Mouse (Mus musculus): ENCODE results near the gene Shroom3. TPM values are rescaled to one million over a fixed set of nuclear protein-coding genes. Genes with fewer than 3 reads are reported as not detected.

Shroom3 gene
- total and polyA plus RNA-seq, 3 experiments = not detected

- Histone ChIP-seq H3K79me2 (ENCODE audit: control insufficient read depth, insufficient read depth, low read length, poor library complexity) (no peaks in the 10 kb centered on the region), H3K9ac (ENCODE audit: control insufficient read depth, low read depth, low read length, poor library complexity, severe bottlenecking) (no peak overlapping the region), H3K27me3 (ENCODE audit: control insufficient read depth in 1 of 2, insufficient read depth in 2 of 2, low read length in 2 of 2) (no peaks in the 10 kb centered on the region), H3K9me3 (replicated peaks; ENCODE audit: insufficient read depth, low read length) (no peaks in the 10 kb centered on the region), H3K36me3 (ENCODE audit: control insufficient read depth in 1 of 2, insufficient read depth in 2 of 2, low read length in 2 of 2) (no peaks in the 10 kb centered on the region), H3K27ac (ENCODE audit: control insufficient read depth, low read depth, low read length) (no peak overlapping the region), H3K4me1 (ENCODE audit: control insufficient read depth in 1 of 2, insufficient read depth in 2 of 2, low read length in 2 of 2) (no peaks in the 10 kb centered on the region), H3K4me3 (ENCODE audit: control insufficient read depth in 1 of 2, insufficient read depth in 1 of 2, low read depth in 2 of 2, low read length in 2 of 2) (no peak overlapping the region)
- DNase-seq (ENCODE audit: low read depth, low spot score) = peak; percentile 34
- no peak for TF ChIP-seq E2F4 (IDR thresholded peaks at IDR 0.05; ENCODE audit: borderline replicate concordance, low read depth, low read length)
- TF ChIP-seq USF1 (IDR thresholded peaks at IDR 0.05; ENCODE audit: low read depth, low read length) = no peak
- TF ChIP-seq ELF1 (IDR thresholded peaks at IDR 0.05; ENCODE audit: low read depth, low read length) = no peak
- no peak for TF ChIP-seq NRF1 (IDR thresholded peaks at IDR 0.05; ENCODE audit: insufficient read depth, low read depth, low read length, poor library complexity, severe bottlenecking)
- no peak for TF ChIP-seq CHD1 (IDR thresholded peaks at IDR 0.05; ENCODE audit: low read depth, low read length)
- no peak for TF ChIP-seq JUND (IDR thresholded peaks at IDR 0.05; ENCODE audit: low read depth, low read length)
- peak; percentile 72 for TF ChIP-seq RAD21 (IDR thresholded peaks at IDR 0.05; ENCODE audit: low read depth, low read length)
- TF ChIP-seq EP300 (IDR thresholded peaks at IDR 0.05; ENCODE audit: low read depth in 1 of 2, low read length in 2 of 2) = no peak
- TF ChIP-seq MYC (IDR thresholded peaks at IDR 0.05; ENCODE audit: low read depth, low read length) = no peak
- TF ChIP-seq ZNF384 (IDR thresholded peaks at IDR 0.05; ENCODE audit: low read depth, low read length) = no peak
- peak; percentile 56 for TF ChIP-seq SMC3 (IDR thresholded peaks at IDR 0.05; ENCODE audit: low read depth, low read length)
- TF ChIP-seq HCFC1 (IDR thresholded peaks at IDR 0.05; ENCODE audit: low read depth, low read length) = no peak
- no peak for TF ChIP-seq POLR2A (IDR thresholded peaks at IDR 0.05; ENCODE audit: control insufficient read depth in 1 of 2, insufficient read depth in 1 of 2, low read depth in 1 of 2, low read length in 2 of 2, poor library complexity in 1 of 2)
- no peak for TF ChIP-seq MAX (IDR thresholded peaks at IDR 0.05; ENCODE audit: low read length)
- peak; percentile 10 to 59 (median 28); a peak in 4 of 6 replicates for TF ChIP-seq CTCF (IDR thresholded peaks at IDR 0.05 in 2 of 3, conservative IDR thresholded peaks at IDR 0.05 in 1 of 3; ENCODE audit: control insufficient read depth in 1 of 3, insufficient read depth in 1 of 3, low read depth in 2 of 3, low read length in 3 of 3, poor library complexity in 1 of 3, severe bottlenecking in 1 of 3)
- TF ChIP-seq ZC3H11A (IDR thresholded peaks at IDR 0.05; ENCODE audit: low read depth, low read length) = peak; percentile 26; the same call in 1 of the 2 replicates
- TF ChIP-seq POLR2AphosphoS2 (IDR thresholded peaks at IDR 0.05; ENCODE audit: low read length) = no peak
- no peak for TF ChIP-seq UBTF (IDR thresholded peaks at IDR 0.05; ENCODE audit: borderline replicate concordance, insufficient read depth, low read depth, low read length)
- TF ChIP-seq POLR2AphosphoS5 (IDR thresholded peaks at IDR 0.05; ENCODE audit: borderline replicate concordance, low read depth, low read length) = no peak
- TF ChIP-seq MAZ (IDR thresholded peaks at IDR 0.05; ENCODE audit: low read depth, low read length) = no peak
- TF ChIP-seq MXI1 (IDR thresholded peaks at IDR 0.05; ENCODE audit: low read depth, low read length) = no peak
Observed at GRCm38 (mm10) chr5:92679441-92679840, 3.8 kb upstream of the Shroom3 start.

GRCm38 (mm10) chr5:92681861-92682260 is 1.4 kb upstream of the Shroom3 start:
- no peaks in the 10 kb centered on the region for H3K4me1 ChIP-seq (ENCODE audit: control insufficient read depth in 1 of 2, insufficient read depth in 2 of 2, low read length in 2 of 2)
- no peak for DNase-seq (ENCODE audit: low read depth, low spot score)
- TF ChIP-seq BHLHE40 (IDR thresholded peaks at IDR 0.05; ENCODE audit: borderline replicate concordance, low read depth, low read length) (no peak), GABPA (IDR thresholded peaks at IDR 0.05; ENCODE audit: low read depth, low read length) (no peak), USF1 (IDR thresholded peaks at IDR 0.05; ENCODE audit: low read depth, low read length) (no peak), POLR2AphosphoS2 (IDR thresholded peaks at IDR 0.05; ENCODE audit: low read length) (no peak), E2F4 (IDR thresholded peaks at IDR 0.05; ENCODE audit: borderline replicate concordance, low read depth, low read length) (no peak), POLR2AphosphoS5 (IDR thresholded peaks at IDR 0.05; ENCODE audit: borderline replicate concordance, low read depth, low read length) (no peak)

More at GRCm38 (mm10) chr5:92681861-92682260, 1.4 kb upstream of the Shroom3 start:
- Histone ChIP-seq H3K9ac (ENCODE audit: control insufficient read depth, low read depth, low read length, poor library complexity, severe bottlenecking) (no peak overlapping the region), H3K4me3 (ENCODE audit: control insufficient read depth in 1 of 2, insufficient read depth in 1 of 2, low read depth in 2 of 2, low read length in 2 of 2) (no peak overlapping the region), H3K27ac (ENCODE audit: control insufficient read depth, low read depth, low read length) (no peak overlapping the region), H3K9me3 (replicated peaks; ENCODE audit: insufficient read depth, low read length) (no peaks in the 10 kb centered on the region), H3K27me3 (ENCODE audit: control insufficient read depth in 1 of 2, insufficient read depth in 2 of 2, low read length in 2 of 2) (no peaks in the 10 kb centered on the region), H3K36me3 (ENCODE audit: control insufficient read depth in 1 of 2, insufficient read depth in 2 of 2, low read length in 2 of 2) (no peaks in the 10 kb centered on the region), H3K79me2 (ENCODE audit: control insufficient read depth, insufficient read depth, low read length, poor library complexity) (no peaks in the 10 kb centered on the region)
